Mouse (Mus musculus) ES-Bruce4 (cell line): ENCODE measurements around the gene Gm20834. TPM values are rescaled to one million over a fixed set of nuclear protein-coding genes. Genes with fewer than 3 reads are reported as not detected.
"Not testable (repeated sequence)": the region's sequence is repeated elsewhere in the genome, so short reads cannot be mapped to it uniquely, and the experiment has no call there.

ENCODE experiments used
- H3K27ac ChIP-seq: 2 replicates; pipeline ENCODE4 v1.5.1; 2012; ENCODE audit warnings: low read length, inconsistent platforms; ENCODE audit not compliant: insufficient read depth
- H3K27me3 ChIP-seq: 2 replicates; pipeline ENCODE4 v1.6.1; 2012; ENCODE audit warnings: mild to moderate bottlenecking, low read length, inconsistent platforms; ENCODE audit not compliant: control insufficient read depth, poor library complexity, insufficient read depth, severe bottlenecking
- H3K36me3 ChIP-seq: 2 replicates; pipeline ENCODE4 v1.6.1; 2012; ENCODE audit warnings: inconsistent platforms, mild to moderate bottlenecking, low read length, moderate library complexity; ENCODE audit not compliant: control insufficient read depth, poor library complexity, insufficient read depth, severe bottlenecking
- H3K4me1 ChIP-seq: one replicate; pipeline ENCODE4 v1.8.1; 2011; ENCODE audit warnings: low read length; ENCODE audit not compliant: control insufficient read depth, insufficient read depth
- H3K4me3 ChIP-seq: 2 replicates; pipeline ENCODE4 v1.5.1; 2011; ENCODE audit warnings: low read depth, mild to moderate bottlenecking, low read length
- H3K9ac ChIP-seq: 2 replicates; pipeline ENCODE4 v1.6.1; 2012; ENCODE audit warnings: low read depth, mild to moderate bottlenecking, inconsistent platforms; ENCODE audit not compliant: poor library complexity, severe bottlenecking
- H3K9me3 ChIP-seq: replicated peaks from 2 replicates; pipeline ENCODE4 v1.6.1; 2012; ENCODE audit warnings: mild to moderate bottlenecking, low read length, inconsistent platforms; ENCODE audit not compliant: control insufficient read depth, poor library complexity, insufficient read depth, severe bottlenecking
- polyA plus RNA-seq: library from polyadenylated mRNA; stranded (reverse); fragments of >200 nt; gene quantifications from 2 replicates; pipeline ENCODE4 v1.2.4, GENCODE M21; 2011; ENCODE audit warnings: low read depth; ENCODE audit not compliant: missing spikeins, insufficient read depth, insufficient read length

Gene Gm20834
- not detected in 2 replicates for polyA plus RNA-seq

GRCm38 (mm10) chrY:10324489-10324888 is at the start of gene Gm20834:
Gm20834 (minus strand) TSS chrY:10324589.
- not testable (repeated sequence) for H3K9ac ChIP-seq, H3K4me1 ChIP-seq, H3K27ac ChIP-seq, H3K4me3 ChIP-seq, H3K27me3 ChIP-seq, H3K9me3 ChIP-seq, H3K36me3 ChIP-seq

Other genes starting within 250 kb of the Gm20834 start
- gene Gm21310, start 177.4 kb downstream of the Gm20834 start, polyA plus RNA-seq = not detected in 2 replicates
- not detected in 2 replicates for gene Gm28510, start 88.1 kb upstream of the Gm20834 start, polyA plus RNA-seq
- gene Gm20737, start 211.5 kb upstream of the Gm20834 start, polyA plus RNA-seq = not detected in 2 replicates
- gene Gm21775, start 228.9 kb upstream of the Gm20834 start, polyA plus RNA-seq = not detected in 2 replicates